Mouse (Mus musculus) embryonic facial prominence, embryonic 10.5 days (tissue): ENCODE measurements around the gene Rps26. TPM values are rescaled to one million over a fixed set of nuclear protein-coding genes. Genes with fewer than 3 reads are reported as not detected.

ENCODE experiments used
- DNase-seq: peaks from one replicate; pipeline ENCODE4 v3.0.0-alpha.2; 2017; ENCODE audit warnings: low spot score
- H3K27ac ChIP-seq: fragments of 300-500 bp; sonication (generic); replicated peaks from 2 replicates; pipeline ENCODE4 v1.5.1; 2016; ENCODE audit warnings: mild to moderate bottlenecking
- H3K27me3 ChIP-seq: fragments of 300-500 bp; sonication (generic); replicated peaks from 2 replicates; pipeline ENCODE4 v1.6.1; 2016; ENCODE audit warnings: low read depth, mild to moderate bottlenecking; ENCODE audit not compliant: poor library complexity, severe bottlenecking
- H3K36me3 ChIP-seq: fragments of 300-500 bp; sonication (generic); replicated peaks from 2 replicates; pipeline ENCODE4 v1.6.1; 2016; ENCODE audit warnings: mild to moderate bottlenecking, moderate library complexity
- H3K4me1 ChIP-seq: fragments of 300-500 bp; sonication (generic); 2 replicates; pipeline ENCODE4 v1.6.1; 2016
- H3K4me3 ChIP-seq: fragments of 300-500 bp; sonication (generic); 2 replicates; pipeline ENCODE4 v1.5.1; 2016; ENCODE audit warnings: mild to moderate bottlenecking, moderate library complexity
- H3K9me3 ChIP-seq: fragments of 300-500 bp; sonication (generic); 2 replicates; pipeline ENCODE4 v1.6.1; 2016; ENCODE audit warnings: mild to moderate bottlenecking
- WGBS: fragments of 180-500 bp; shearing (Covaris S2); methylation state at CpG from one replicate; pipeline ENCODE4 v1.1.7; 2016; 5-methylcytosine and 5-hydroxymethylcytosine counted together
- polyA plus RNA-seq: library from polyadenylated mRNA; unstranded; fragments of >200 nt; fragmentation: Nextera tagmentation; extraction: Ambion mirVana; gene quantifications from 2 replicates; pipeline ENCODE4 v1.2.1, GENCODE M21; 2016

Rps26 gene
- polyA plus RNA-seq = 566 and 582 TPM in 2 replicates

- no peaks in the 10 kb centered on the region for H3K9me3 ChIP-seq
Observed at GRCm38 (mm10) chr10:128626311-128627310, at the start of gene Rps26. Rps26 (minus strand) TSS chr10:128626747.

DNA sequence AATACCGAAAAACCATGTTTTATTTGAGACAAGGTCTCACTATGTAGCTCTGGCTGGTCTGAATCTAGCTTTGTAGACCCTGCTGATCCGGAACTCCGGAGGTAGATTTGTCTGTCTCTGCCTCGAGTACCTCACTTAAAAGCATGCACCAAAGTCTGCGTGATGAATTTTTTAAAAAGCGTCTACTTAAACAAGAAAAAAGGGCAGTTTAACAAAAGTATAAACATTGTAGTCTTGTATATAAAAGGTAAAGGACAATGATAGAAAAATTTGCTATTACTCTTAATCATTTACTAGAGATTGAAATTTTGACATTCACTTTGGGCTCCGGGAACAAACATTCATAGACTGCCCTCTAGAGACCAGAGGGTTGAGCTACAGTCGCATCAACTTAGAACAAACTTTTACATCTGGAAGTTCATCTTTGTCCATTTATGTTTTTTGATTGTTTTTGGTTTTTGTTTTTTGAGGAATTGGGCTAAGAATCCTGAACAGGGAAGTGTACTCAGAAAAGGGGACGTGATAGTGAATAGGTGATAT lies 48.0 kb upstream of the Rps26 start:
- peak overlapping the region; percentile 74 for H3K4me3 ChIP-seq
- peaks cover 33% of the 10 kb centered on the region for H3K27me3 ChIP-seq
- H3K4me1 ChIP-seq = peaks cover 22% of the 10 kb centered on the region
- WGBS = 3% methylated on average over 9 of the region's 9 CpGs
- no peaks in the 10 kb centered on the region for H3K9me3 ChIP-seq
- H3K36me3 ChIP-seq = peaks cover 19% of the 10 kb centered on the region
- H3K27ac ChIP-seq = 0 out of 2 replicates have a peak overlapping the region, but pooled peaks have one; percentile 74
- no peak for DNase-seq

More at GRCm38 (mm10) chr10:128626311-128627310, at the start of gene Rps26:
- WGBS = under 1% methylated on average over 40 of the region's 40 CpGs
- peaks cover 35% of the 10 kb centered on the region for H3K36me3 ChIP-seq
- DNase-seq = peak; percentile 84
- peak within 1 kb of the TSS; percentile 96 for H3K27ac ChIP-seq
- peaks cover 6% of the 10 kb centered on the region for H3K4me1 ChIP-seq
- H3K27me3 ChIP-seq = no peaks in the 10 kb centered on the region
- peak within 1 kb of the TSS; percentile 90 for H3K4me3 ChIP-seq

DNA sequence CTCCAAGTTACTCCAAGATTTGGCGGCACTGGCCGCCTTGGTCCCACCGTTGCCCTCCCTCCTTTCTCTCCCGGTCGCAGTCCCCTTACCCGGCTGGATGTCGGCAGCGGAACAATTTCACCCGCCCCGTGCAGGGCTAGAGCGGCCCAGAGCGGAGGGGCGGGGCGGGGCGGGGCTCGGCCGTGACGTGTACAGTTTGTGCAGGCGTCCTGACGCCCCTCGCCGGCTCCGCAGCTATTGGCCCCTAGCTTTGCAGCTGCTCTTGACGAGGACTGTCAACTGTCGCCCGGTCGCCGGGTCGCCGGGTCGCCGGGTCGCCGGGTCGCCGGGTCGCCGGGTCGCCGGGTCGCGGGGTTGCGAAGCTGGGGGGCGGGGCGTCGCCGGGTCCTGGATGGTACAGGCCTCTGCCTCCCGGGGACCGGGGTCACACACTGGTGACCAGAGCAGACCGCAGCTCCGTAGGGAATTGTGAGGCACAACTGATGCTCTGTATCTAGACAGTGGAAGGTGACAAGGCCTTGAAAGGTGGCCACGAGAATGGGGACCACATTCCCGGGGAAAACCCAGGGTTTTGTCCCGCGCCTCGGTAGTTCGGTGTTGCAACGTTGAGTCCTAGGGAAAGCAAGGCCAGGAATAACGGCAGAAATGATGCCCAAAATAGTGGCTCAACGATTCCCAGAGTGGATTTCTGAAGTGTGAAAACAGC lies 47.4 kb upstream of the Rps26 start, which contains the start of gene Suox:
Gene Suox (minus strand): TSS at position 311 of the 706 bp plus-strand sequence.
- under 1% methylated on average over 60 of the region's 60 CpGs for WGBS
- peaks cover 33% of the 10 kb centered on the region for H3K27me3 ChIP-seq
- no peaks in the 10 kb centered on the region for H3K9me3 ChIP-seq
- H3K36me3 ChIP-seq = peaks cover 13% of the 10 kb centered on the region
- peaks cover 27% of the 10 kb centered on the region for H3K4me1 ChIP-seq
- peak; percentile 95 for DNase-seq
- H3K4me3 ChIP-seq = peak within 1 kb of the TSS; percentile 74
- peak within 1 kb of the TSS; percentile 74 for H3K27ac ChIP-seq

GRCm38 (mm10) chr10:128671148-128671547 lies 44.6 kb upstream of the Rps26 start:
- Histone ChIP-seq H3K9me3 (no peaks in the 10 kb centered on the region), H3K4me1 (peaks cover 35% of the 10 kb centered on the region), H3K27me3 (peaks cover 33% of the 10 kb centered on the region), H3K4me3 (0 out of 2 replicates have a peak overlapping the region, but pooled peaks have one; percentile 20), H3K27ac (no peak overlapping the region), H3K36me3 (peaks cover 9% of the 10 kb centered on the region; the same call in 1 of the 2 replicates)
- WGBS = 93% methylated on average over 9 of the region's 9 CpGs
- no peak for DNase-seq

DNA sequence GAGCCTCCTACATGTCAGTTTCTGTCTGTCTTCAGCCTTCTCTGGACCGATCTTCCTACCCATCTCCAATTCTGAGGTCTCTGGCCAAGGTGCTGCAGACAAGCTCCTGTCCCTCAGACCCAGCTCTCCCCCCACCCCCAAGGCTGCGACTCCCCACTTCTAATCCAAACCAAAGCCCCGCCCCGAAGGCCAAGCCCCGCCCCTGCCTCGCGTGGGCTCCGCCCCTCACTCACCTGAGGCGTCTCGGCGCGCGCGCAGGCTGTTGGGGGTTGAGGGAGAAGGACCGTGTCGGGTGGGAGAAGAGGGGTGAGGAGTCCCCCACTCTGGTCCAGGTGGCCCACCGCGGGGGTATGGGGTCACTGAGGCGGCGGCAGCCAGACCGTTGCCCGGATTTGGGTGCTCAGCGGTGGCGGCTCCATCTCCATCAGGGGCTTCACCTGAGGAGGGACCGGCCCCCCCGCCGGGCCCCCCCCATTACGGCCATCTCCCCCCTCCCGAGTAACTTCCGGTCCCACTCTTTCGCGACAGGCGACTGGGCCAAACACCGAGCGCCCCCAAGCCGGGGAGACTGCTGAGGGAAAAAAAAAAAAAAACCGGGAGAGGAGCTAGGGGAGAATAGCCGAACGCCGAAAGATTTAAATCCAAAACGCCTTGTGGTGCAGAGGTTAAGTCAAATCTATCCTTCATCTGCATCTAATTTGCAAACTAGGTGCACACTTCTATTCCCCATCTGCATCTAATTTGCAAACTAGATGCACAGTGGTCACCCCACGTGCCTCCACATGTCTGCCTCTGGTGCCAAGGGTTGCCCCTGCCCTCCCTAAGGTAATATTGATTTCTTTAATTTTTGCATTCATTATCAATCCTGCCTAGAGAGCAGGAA lies 42.5 kb upstream of the Rps26 start:
- Histone ChIP-seq H3K9me3 (no peaks in the 10 kb centered on the region), H3K27ac (peak overlapping the region; percentile 91), H3K4me3 (peak overlapping the region; percentile 89), H3K27me3 (peaks cover 33% of the 10 kb centered on the region), H3K4me1 (peaks cover 30% of the 10 kb centered on the region), H3K36me3 (peaks cover 9% of the 10 kb centered on the region; the same call in 1 of the 2 replicates)
- peak; percentile 86 for DNase-seq
- WGBS = 1% methylated on average over 42 of the region's 42 CpGs

- DNase-seq = no peak
- Histone ChIP-seq H3K36me3 (no peaks in the 10 kb centered on the region), H3K27me3 (peaks cover 8% of the 10 kb centered on the region), H3K4me3 (no peak overlapping the region), H3K9me3 (no peaks in the 10 kb centered on the region), H3K4me1 (peaks cover 14% of the 10 kb centered on the region), H3K27ac (no peak overlapping the region)
- 93% methylated on average over 2 of the region's 2 CpGs for WGBS
Observed at GRCm38 (mm10) chr10:128665806-128666205, 39.3 kb upstream of the Rps26 start.

- WGBS = 86% methylated on average over 3 of the region's 3 CpGs
- H3K9me3 ChIP-seq = no peaks in the 10 kb centered on the region
- peaks cover 14% of the 10 kb centered on the region for H3K4me1 ChIP-seq
- H3K36me3 ChIP-seq = no peaks in the 10 kb centered on the region
- H3K27me3 ChIP-seq = peaks cover 3% of the 10 kb centered on the region
- DNase-seq = no peak
- H3K4me3 ChIP-seq = no peak overlapping the region
- H3K27ac ChIP-seq = no peak overlapping the region
Observed at GRCm38 (mm10) chr10:128665307-128665706, 38.8 kb upstream of the Rps26 start.

DNA sequence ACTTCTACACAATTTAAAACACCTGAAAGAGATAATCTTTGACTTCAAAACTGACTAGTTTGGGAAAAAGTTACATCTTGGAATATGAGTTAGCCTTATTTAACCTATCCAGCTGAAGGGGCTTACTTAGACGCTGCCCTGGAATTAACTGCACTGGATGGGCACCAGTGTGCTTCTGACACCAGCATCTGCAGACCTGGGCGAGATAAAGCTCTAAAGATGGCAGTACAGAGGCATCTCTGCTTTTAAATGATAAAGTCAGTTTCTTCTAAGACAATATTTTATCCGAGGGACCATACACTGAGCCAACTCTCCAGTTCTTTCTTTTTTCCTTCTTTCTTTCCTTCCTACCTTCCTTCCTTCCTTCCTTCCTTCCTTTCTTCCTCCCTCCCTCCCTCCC lies 38.3 kb upstream of the Rps26 start:
- H3K36me3 ChIP-seq = no peaks in the 10 kb centered on the region
- H3K27me3 ChIP-seq = no peaks in the 10 kb centered on the region
- H3K4me1 ChIP-seq = peaks cover 15% of the 10 kb centered on the region
- H3K4me3 ChIP-seq = no peak overlapping the region
- H3K9me3 ChIP-seq = no peaks in the 10 kb centered on the region
- no peak overlapping the region for H3K27ac ChIP-seq
- DNase-seq = no peak
- 78% methylated on average over 3 of the region's 3 CpGs for WGBS

DNA sequence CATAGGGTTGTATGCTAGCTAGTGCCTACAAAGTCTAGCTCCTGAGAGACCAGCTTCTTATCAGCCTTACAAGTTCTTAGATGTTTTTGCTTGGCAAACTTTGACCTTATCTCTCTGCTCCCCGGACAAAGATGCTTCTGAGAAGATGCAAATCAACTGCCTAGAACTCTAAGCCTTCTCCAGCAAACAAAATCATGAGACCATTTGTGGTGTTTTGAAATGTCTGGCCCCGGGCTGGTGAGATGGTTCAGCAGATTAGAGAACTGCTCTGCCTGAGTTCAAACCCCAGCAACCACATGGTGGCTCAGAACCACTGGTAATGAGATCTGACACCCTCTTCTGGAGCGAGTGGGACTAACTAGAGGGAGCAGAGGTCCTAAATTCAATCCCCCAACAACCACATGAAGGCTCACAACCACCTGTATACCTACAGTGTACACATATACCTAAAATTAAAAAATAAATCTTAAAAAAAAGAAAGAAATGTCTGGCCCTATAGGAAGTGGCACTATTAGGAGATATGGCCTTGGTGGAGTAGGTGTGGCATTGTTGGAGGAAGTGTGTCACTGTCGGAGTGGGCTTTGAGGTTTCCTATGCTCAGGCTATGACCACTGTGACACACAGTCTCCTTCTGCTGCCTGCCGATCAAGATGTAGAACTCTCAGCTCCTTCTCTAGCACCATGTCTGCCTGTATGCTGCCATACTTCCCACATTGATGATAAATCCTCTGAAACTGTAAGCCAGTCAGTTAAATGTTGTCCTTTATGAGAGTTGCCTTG lies 37.1 kb upstream of the Rps26 start:
- H3K4me1 ChIP-seq = peaks cover 11% of the 10 kb centered on the region
- H3K9me3 ChIP-seq = no peaks in the 10 kb centered on the region
- DNase-seq = no peak
- no peaks in the 10 kb centered on the region for H3K27me3 ChIP-seq
- H3K36me3 ChIP-seq = no peaks in the 10 kb centered on the region
- H3K4me3 ChIP-seq = no peak overlapping the region
- WGBS = 69% methylated on average over 5 of the region's 5 CpGs
- H3K27ac ChIP-seq = no peak overlapping the region

- Histone ChIP-seq H3K9me3 (no peaks in the 10 kb centered on the region), H3K4me1 (peaks cover 6% of the 10 kb centered on the region; the same call in 1 of the 2 replicates), H3K27me3 (no peaks in the 10 kb centered on the region), H3K27ac (no peak overlapping the region), H3K4me3 (no peak overlapping the region), H3K36me3 (no peaks in the 10 kb centered on the region)
- DNase-seq = no peak
Observed at GRCm38 (mm10) chr10:128662465-128662864, 35.9 kb upstream of the Rps26 start.

DNA sequence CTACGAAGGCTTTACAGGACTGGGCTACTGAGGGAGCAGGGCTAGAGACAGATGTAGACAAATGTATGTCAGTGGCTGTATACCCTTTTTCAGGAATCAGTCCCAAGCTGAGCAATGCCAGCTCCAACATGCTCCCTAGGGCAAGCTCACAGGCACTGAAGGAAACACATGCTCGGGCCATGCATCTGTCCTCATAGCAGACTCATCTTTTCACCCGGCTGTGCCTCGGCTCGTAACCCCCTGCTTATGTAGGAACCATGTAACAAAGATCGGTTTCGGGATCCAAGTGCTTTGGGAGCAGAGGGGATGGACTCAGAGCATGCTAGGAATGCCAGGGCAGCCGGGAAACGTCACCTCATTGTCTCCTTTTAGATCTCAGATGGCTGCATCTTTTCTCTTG lies 32.9 kb upstream of the Rps26 start:
- WGBS = 49% methylated on average over 9 of the region's 9 CpGs
- Histone ChIP-seq H3K9me3 (no peaks in the 10 kb centered on the region), H3K4me1 (peaks cover 14% of the 10 kb centered on the region; the same call in 1 of the 2 replicates), H3K36me3 (no peaks in the 10 kb centered on the region), H3K27ac (no peak overlapping the region), H3K4me3 (no peak overlapping the region), H3K27me3 (no peaks in the 10 kb centered on the region)
- no peak for DNase-seq
